Mouse (Mus musculus): ENCODE data around the gene Thrb. TPM values are rescaled to one million over a fixed set of nuclear protein-coding genes. Genes with fewer than 3 reads are reported as not detected.

Gene Thrb
- total RNA-seq, 2 experiments from 2014 or later = 5.8 to 5.9 TPM

DNA sequence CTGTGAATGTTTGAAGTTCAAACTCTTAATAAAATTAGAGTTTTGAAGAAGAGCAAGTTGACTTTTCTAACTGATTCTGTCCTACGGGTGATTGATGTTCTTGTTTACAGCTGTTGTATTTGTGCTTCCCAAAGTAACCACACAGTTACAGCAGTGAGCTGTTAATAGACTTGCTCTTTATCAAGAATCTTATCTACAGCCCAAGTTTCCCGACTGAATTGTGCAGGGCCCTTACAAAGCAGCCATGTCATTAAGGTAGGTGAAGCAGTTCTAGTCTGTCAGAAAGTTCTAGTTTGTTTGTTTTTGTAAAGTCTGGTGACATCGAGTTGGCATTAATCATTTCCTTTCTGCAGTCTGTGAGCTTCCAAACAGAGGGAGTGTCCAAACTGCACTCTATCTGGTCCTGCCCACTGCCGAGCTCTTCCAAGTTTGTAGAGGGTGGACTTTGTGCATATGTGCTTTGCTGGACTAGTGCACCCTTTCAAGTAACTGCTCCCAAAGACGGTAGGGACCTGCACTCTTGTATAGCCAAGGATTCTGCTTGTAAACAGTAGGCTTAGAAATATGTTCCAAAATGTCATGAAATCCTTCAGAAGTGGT, 124.2 kb downstream of the Thrb start:
- DNase-seq = no peak

DNA sequence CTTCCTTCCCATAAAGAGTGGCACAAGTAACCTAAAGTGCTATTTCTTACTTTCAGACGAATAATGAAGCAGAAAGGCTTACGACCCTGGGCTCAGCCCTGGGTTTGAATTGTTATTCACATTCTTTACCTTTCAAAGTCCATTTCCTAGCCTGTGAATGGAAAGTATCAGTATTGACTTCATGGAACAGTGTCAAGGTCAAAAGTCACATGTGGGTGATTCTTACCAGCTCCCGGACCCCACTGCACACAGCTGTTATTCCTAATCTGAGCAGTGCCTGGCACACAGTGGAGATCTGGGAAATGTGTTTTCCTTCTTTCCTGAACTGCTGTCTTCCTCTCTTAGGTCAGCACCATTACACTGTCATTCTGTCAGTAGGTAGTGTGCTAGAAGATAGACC, 125.3 kb downstream of the Thrb start:
- DNase-seq = no peak

DNA sequence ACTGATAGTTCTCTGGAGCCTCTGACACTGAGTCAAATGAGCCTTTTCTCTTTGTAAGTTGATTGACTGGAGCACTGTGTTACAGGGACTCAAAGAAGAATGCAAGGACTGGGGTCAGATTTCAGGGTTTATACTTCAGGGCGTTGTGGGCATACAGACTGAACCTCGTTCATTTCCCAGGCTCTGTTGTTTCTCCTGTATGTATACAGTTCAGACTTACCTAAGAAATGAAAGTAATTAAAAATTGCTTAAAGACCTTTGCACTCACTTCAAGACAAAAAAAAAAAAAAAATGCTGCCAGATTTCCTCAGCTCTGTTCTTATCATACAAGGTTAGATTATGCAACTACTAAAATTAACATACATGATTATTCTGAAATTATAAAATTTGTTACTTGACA, 126.2 kb downstream of the Thrb start:
- DNase-seq = no peak

DNA sequence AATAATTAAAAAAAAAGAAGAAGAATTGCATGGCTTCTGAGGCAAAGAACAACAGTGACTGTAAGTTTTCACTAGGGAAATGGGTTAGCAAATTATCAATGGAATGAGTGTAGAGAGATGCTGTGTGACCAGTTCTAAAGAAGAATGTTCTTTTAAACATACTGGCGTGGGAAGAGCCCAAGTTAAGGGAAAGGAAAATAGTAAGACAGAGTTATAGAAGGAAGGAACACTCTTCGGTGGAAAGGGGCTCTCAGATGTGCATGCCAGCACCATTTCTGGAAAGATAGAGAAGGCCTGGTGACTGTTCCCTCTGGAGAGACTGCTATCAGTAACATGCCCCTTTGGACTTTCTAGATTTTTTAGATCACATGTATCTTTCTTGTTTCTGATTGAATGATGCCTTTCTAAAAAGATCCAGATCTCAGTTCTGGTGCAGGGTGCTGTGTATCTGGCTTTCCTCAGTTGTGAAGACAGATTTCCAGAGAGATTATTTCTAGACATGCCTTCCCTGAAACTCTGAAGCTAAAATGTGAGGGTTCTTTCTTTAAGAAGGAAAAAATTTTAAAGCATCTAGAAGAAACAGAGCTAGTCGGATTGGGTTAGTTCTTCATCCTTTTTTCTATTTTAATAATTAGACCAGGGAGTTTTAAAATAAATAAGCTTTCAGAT, 144.0 kb downstream of the Thrb start:
- DNase-seq = no peak

DNA sequence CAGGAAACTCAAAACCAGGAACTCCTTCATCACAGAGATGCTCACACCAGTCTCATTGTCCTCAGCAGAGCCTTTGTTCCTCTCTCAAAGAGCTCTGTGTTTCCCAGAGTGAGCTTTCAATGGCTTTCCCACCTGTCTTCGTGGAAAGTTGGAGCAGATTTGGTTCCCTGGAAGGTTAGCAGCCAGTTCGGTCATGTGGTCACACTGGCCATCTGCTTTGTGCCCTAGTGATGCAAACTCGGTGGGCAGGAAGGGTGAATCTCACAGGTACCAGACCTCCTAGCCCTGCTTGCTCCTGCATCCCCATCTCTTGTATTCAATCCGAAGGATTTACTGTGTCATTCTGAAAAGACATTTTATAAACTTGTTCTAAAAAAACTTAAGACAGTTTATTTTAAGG, 151.0 kb downstream of the Thrb start:
- no peak for DNase-seq

DNA sequence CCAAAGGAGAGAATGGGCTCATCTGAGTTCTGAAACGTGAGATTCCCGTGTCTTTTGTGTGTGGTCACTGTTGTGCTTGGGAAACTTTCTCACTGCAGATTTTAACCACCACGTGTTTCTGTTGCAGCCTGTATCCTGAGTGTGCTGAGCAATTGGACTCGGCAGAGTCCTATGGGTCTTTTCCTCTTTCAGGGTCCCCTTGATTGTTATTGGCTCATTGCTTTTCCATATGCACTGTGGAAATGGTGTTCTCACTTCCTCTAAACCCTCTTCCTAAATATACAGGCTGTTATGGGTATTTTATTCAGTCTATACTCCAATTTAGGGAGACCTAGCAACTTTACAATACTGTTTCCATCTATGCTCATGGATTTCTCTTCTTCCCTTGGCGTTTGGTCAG, 152.4 kb downstream of the Thrb start:
- DNase-seq = no peak

DNA sequence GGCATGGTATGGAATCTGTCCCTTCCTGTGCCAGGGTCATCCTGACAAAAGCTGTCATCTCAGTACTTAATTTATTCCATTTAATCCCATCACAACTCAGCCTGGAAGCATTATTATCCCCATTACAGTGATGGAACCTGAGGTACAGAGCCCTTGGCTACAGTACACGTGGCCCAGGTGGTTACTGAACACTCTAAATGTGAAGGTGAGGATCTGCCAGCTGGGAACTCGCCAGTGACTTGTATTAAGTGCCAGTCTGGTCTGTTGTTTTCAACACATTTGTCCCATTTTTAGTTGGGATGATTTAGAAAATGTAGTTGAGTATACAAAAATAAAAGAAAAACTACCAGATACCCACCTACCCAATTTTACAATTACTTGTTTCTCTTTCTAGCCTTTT, 155.0 kb downstream of the Thrb start:
- DNase-seq = no peak

DNA sequence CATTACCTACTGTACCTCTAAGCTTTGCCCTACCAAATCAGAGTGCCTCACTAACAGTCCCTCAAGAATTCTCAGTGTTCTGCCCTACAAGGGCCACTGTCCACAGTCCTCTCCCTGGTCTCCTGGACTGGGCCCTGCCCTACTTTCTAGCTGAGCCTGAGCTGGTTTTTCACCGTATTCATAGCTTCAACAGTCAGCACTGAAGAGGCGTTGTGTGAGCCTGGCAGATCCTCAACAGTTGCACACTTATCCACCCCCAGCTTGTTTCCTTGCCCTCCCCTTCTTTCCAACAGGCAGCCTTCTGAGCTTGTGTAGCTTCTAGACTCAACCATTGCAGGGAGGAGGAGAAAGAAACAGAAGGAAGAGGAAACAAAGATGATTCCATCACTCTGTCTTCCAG, 158.0 kb downstream of the Thrb start:
- DNase-seq = no peak

DNA sequence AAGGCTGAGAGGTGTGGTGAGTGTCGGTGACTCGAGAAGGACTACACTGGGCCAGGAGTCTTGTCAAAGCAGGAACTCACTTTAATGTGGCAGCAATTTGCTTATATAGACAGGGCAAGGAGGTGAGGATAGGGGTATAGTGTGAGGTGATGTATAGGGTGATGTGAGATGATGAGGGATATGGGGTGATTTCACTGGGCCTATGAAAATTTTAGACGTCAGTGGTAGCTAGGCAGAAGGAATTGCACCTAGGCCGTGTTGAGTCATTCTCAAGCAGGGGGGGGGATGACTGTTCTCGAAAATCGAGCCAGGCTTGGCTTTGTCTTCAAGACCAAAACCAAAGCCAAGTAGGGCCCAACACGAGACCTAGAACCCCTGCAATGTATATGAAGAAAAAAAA, 162.7 kb downstream of the Thrb start:
- no peak for DNase-seq

DNA sequence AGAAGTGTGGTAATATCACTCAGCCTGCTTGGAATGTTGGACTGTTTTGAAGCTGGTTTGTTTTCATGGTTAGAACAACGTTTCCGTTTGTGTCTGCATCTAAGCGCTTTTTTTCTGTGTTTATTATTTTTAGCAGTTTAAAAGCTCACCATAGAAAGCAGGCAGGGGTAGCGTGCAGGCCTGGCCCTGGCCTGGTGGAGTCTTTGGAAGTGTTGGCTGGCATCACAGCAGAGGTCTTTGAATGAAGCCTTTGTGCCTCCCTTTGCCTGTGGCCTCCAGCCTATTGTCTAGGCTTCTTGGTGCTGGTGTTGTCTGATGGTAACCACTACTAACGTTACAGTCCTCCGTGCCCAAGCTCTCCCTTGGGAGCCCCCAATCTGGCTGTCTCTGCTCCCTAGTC, 167.3 kb downstream of the Thrb start:
- DNase-seq = no peak

DNA sequence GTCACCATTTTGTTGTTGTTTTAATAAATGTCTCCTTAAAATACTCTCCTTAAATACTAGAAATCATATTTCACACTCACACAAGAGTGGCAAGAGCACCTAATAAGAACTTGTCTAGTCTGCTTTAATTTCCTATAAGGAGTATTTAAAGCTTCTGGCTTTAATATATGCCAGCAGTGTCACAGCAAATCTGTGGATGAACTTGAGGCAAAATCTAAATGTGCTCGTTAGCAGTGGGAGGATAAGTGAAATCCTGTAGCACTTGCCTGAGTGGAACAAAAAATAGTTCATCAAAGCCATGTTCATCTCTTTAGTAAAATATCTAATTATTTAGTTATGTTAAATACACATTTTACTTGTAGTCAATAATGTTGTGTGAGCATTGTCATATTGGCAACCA, 175.7 kb downstream of the Thrb start:
- DNase-seq = no peak

DNA sequence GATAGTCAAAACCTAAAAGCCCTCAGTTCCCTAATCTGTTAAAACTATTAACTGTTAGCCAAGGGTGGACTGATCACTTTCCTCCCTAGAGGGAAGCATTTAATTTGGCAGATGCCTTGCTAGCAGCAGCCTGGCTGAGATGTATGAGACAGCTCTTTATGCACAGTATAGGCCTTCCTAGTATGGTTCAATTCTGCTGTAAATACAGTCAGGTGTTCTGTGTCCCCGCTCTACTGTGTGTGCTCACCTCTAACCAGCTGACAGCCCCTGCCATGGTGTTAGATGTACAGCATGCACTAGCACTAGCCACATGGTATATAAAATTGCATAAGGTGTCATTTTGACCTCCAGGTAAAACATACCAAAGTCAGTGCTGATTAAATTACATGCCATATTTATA, 176.7 kb downstream of the Thrb start:
- no peak for DNase-seq

DNA sequence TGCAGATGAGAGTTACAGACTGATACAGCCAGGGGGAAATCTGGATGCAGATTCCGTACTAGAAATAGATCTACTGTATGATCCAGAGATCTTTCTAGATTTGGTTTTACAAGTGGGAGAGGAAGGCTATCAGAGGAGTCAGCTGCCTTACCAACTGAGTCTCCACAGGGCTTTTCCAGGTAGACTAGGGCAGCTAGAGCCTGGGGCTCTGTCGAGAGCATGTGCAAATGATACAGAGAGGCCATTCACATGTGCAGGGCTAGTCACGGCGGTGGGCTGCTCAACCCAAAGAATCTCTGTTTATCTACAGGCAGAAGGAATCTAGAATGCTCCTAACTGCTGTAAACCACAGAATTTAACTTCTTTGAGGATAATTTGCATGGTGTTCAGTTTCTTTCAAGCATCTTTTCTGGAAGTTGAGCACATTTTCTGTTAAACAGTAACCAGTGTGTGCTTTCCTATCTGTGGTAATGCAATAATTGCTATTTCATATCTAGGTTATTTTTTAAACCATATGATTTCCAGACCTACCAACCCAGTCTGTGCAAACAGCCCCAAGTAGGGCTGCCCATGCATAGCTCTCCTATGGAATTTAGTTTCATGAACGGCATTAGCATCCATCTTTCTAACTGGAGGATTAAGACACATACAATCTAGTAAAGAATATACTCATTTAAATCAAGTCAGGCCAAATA, 185.1 kb downstream of the Thrb start:
- DNase-seq = no peak

DNA sequence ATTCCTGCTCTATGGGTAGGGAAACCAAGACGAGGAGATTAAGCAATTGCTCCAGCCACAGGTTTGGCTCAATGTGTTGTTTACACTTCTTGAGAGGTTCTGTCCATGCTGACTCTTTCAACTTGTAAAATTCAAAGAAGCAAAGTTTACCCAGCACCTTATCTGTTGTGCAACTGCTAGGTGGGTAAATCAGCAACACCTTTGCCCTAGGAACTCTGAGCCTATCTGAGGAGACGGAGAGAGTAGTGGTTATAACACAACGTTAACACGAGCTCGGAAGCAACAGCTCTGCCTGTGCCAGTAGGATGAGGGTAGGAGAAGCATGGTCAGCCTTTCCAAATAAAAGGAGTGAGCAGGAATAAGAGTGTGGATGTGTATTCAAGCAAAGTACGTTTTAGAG, 185.8 kb downstream of the Thrb start:
- no peak for DNase-seq

DNA sequence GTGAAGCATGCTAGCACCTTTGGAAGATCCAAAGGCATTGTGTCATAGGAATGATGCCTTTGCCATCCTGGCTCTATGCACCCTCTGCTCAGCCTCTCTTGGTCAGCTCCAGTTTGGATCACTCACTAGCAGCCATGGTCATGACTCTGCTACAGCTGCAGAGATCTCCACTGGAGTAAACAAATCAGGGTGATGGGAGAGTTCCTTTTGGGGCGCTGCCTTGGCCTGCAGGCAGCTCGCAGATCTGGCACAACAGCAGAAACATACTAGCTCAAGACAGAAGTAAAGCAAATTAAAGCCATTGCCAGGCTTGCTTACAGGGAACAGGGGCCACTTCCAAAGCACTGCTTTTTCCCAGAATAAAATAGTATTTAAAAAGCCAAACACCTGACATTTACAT, 186.6 kb downstream of the Thrb start:
- DNase-seq = no peak

DNA sequence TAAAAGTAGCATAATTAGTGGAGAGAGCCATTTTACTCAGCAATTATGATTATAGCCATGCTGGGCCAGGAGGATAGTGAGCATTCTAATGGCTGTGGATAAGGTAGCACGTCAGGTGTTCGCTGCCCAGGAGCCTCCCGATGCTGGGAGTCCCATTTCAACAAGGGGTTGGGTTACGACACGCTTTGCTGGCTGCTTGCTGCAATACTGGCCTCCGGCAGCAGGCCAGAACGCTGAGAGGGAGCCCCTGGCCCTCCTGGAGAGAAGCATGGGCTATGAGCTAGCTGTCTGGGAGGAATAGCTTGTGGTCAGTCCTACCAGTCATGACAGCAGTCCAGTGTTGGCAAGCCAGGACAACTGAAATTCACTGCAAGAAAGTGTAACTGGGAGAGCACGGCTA, 187.2 kb downstream of the Thrb start:
- no peak for DNase-seq

DNA sequence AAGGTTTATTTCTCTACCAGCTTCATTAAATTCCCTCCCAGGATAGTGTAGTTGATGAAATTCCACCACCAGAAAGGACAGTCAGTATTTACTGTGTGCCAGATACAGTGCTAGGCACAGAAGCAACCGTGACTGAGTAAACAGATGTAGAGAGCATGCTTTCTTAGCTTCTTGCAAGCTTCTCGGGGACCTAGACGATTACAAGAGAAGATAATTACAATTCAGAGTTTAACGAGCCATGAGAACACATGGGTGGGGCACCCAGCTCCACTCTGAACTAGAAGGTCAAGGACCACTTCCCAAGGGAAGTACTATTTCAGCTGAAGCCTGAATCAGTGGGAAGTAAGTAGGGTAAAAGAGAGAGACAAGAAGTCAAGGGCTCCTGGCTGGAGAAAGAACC, 190.3 kb downstream of the Thrb start:
- DNase-seq = no peak

DNA sequence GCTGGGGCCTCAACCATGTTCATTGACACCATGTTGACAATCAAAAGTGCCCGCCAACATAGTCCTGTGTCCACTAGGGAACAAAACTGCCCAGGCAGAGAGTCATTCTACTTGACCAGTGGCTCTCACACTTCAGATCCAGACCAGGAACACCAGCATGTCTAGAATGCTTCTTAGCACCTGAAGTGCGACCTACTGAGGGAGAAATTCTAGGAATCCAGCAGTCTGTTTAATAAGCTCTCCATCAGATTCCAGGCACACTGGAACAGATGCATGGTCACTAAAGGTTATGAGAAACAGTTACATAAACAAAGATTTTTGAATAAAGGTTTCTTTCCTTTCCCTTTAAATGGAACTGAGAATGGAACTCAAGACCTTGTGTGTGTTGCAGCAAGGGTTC, 192.2 kb downstream of the Thrb start:
- DNase-seq = no peak

DNA sequence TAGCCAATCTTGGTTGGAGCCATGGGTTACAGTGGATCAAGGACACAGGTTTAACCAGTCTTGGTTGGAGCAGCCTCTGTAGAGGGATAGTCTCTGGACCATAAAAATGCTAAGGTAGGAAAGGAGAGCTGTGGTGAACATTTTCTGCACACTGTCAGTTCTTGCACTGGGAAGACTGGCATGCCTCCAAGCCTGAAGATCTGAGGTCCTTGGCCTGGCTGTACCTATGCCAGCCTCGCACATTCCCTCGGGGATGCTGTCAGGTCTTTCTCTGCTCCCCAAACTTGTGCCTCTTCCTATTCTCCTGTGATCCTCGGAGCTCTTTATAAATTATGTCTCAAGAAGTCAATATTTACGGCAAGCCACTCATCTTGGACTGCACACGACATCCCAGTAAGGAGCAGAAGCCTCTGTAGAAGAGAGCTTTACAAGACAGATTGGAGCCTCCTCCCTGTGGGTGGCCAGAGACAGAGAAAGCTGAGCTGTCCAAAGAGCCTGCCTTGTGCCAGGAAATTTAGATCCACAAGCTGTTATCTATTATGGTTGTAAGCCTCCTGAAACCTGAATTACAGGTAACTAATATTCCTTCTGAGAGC, 199.8 kb downstream of the Thrb start:
- DNase-seq = no peak

DNA sequence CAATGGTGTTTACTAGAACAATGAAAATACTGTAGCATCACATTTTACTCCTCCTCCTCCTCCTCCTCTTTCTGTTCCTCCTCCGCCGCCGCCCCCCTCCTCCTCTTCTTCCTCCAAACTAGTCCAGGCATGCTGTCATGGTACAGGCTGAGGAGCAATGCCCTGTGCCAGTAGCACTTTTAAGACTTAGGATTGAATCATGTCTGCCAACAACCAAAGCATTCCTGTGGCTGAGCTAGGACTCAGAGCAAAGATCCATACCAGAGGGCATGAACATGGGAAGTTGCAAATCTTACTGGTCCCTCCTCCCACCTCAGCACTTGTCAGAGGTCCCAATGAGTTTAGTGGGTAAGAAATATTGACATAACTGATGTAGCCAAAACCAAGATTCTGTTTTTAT, 202.6 kb downstream of the Thrb start:
- no peak for DNase-seq

DNA sequence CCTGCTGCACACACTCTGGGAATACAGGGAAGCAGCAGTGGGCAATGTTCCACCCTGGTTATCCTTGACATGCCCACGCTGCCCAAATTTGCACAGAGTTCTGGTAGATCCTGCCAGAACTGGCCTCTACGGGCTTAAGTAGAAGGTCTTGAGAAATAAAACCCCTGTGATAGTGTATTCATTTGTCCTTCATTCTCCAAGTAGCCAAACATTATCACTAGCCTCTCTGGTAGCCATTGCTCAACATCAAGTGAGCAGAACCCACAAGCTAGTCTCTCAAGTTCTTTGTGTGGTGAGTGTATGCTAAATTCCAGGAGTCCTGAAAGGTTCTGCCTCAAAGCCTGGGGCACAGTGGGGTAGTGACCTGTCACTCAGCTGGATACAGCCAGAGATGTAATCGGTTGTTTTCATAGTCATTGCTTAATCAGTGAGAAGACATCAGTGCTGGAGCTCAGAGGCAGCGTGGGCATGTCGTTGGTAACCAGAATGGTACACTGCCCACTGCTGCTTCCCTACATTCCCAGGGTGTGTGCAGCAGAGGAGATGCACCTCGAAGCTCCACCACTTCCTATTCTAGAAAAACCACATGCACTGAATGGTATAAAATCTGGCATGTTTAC, 203.8 kb downstream of the Thrb start:
- DNase-seq = no peak

DNA sequence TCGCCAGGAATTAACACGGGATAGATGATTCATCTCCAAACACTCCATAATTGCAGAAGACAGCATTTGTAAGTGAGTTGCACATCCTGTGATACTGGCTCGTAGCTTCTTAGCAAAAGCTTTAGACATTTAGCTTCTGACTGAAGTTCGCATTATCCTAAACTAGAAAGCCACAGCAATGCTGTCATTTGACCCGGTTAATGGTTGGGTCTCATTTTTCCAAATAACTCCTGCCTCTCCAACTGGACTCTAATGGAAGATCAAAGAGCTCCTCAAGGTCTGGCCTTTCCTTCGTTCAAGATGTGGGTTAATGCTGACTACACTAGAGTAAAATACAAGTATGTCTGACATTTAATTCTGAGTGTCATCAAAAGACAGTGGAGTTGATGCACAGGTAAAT, 208.3 kb downstream of the Thrb start:
- DNase-seq = no peak

DNA sequence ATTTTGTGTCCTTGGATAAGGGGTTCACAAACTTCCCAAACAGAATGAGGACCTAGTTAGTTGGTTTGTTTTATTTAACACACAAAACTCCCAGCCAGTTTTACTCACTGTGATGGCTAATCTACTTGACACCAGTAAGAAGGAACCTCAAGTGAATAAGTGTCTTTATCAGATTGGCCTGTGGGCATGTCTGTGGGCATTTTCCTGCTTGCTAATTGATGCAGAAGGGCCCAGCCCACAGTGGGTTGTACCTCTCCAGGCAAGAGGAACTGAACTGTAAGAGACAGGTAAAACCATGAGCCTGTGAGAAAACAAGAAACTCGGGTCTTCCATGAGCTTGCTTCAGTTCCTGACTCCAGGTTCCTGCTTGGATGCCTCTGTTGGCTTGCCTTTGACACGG, 215.9 kb downstream of the Thrb start:
- no peak for DNase-seq
